Mouse (Mus musculus) myocyte (in vitro differentiated cells): ENCODE measurements around the gene Ninl. TPM values are rescaled to one million over a fixed set of nuclear protein-coding genes. Genes with fewer than 3 reads are reported as not detected.

Experiments
- H3K27me3 ChIP-seq: one replicate; pipeline ENCODE4 v1.6.1; 2011; ENCODE audit not compliant: control insufficient read depth, insufficient read depth, insufficient read length
- H3K36me3 ChIP-seq: one replicate; pipeline ENCODE4 v1.6.1; 2011; ENCODE audit not compliant: control insufficient read depth, insufficient read depth
- H3K4me2 ChIP-seq: one replicate; pipeline ENCODE4 v1.6.1; 2011; ENCODE audit warnings: low read depth, control low read depth
- H3K4me3 ChIP-seq: one replicate; pipeline ENCODE4 v1.5.1; 2011; ENCODE audit warnings: mild to moderate bottlenecking, control low read depth, moderate library complexity
- H3K79me2 ChIP-seq: one replicate; pipeline ENCODE4 v1.6.1; 2011; ENCODE audit not compliant: control insufficient read depth, insufficient read depth
- H3ac ChIP-seq: one replicate; pipeline ENCODE4 v1.6.1; 2011; ENCODE audit not compliant: control insufficient read depth, insufficient read length
- MYOD1 ChIP-seq, 3 experiments: IDR thresholded peaks; one replicate each; pipeline ENCODE4 v1.6.1; 2011; ENCODE audit warnings: control low read depth in 2 of 3, low read depth in 2 of 3, mild to moderate bottlenecking in 2 of 3, moderate library complexity in 1 of 3; ENCODE audit not compliant: insufficient read length in 2 of 3, control insufficient read depth in 1 of 3
- MYOG ChIP-seq, 3 experiments: IDR thresholded peaks; one replicate each; pipeline ENCODE4 v1.6.1; 2011; ENCODE audit warnings: control low read depth in 2 of 3, low read depth in 2 of 3, mild to moderate bottlenecking in 2 of 3; ENCODE audit not compliant: insufficient read length in 2 of 3, control insufficient read depth in 1 of 3, insufficient read depth in 1 of 3
- REST ChIP-seq: IDR thresholded peaks from one replicate; pipeline ENCODE4 v1.6.1; 2011; ENCODE audit warnings: mild to moderate bottlenecking, control low read depth, moderate library complexity; ENCODE audit not compliant: insufficient read depth, insufficient read length
- TCF12 ChIP-seq: IDR thresholded peaks from one replicate; pipeline ENCODE4 v1.6.1; 2011; ENCODE audit warnings: mild to moderate bottlenecking, control low read depth; ENCODE audit not compliant: poor library complexity, insufficient read depth, severe bottlenecking
- USF1 ChIP-seq: IDR thresholded peaks from one replicate; pipeline ENCODE4 v1.6.1; 2011; ENCODE audit warnings: low read depth, mild to moderate bottlenecking, control low read depth, moderate library complexity
- polyA plus RNA-seq: library from polyadenylated mRNA; unstranded; fragments of >200 nt; fragmentation: generic; extraction: Trizol; gene quantifications from one replicate; pipeline ENCODE4 v1.2.1, GENCODE M21; 2012; ENCODE audit warnings: missing spikeins

Gene Ninl
- polyA plus RNA-seq, 1 experiment: 2.2 TPM

- H3K36me3 ChIP-seq: no peaks in the 10 kb centered on the region
- H3K4me3 ChIP-seq: no peak overlapping the region
- no peak overlapping the region for H3K4me2 ChIP-seq
- no peak for TF ChIP-seq TCF12
- TF ChIP-seq MYOD1 (IDR thresholded peaks at IDR 0.05; ENCODE audit: control insufficient read depth in 1 of 3, insufficient read length in 2 of 3, low read depth in 2 of 3): no peak
- TF ChIP-seq USF1: no peak
- no peak for TF ChIP-seq REST
- TF ChIP-seq MYOG (IDR thresholded peaks at IDR 0.05; ENCODE audit: control insufficient read depth in 1 of 3, insufficient read depth in 1 of 3, insufficient read length in 2 of 3, low read depth in 2 of 3): no peak
- H3K79me2 ChIP-seq: peaks cover 3% of the 10 kb centered on the region
- H3K27me3 ChIP-seq: no peaks in the 10 kb centered on the region
- no peak overlapping the region for H3ac ChIP-seq
These were observed 154.4 kb downstream of the Ninl start for GRCm38 (mm10) chr2:150884779-150885110.

Other genes starting within 250 kb of the Ninl start
- 50.7 TPM for gene Abhd12, start 134.6 kb downstream of the Ninl start, polyA plus RNA-seq
- gene Gins1, start 134.0 kb downstream of the Ninl start, polyA plus RNA-seq: 7.5 TPM
- gene Nanp, start within 50 bp of the Ninl start, polyA plus RNA-seq: 3.8 TPM
- not detected for gene Gm14151, start 53.0 kb upstream of the Ninl start, polyA plus RNA-seq
- not detected for gene Gm14147, start 58.9 kb upstream of the Ninl start, polyA plus RNA-seq